7 mouse cellular contexts compared by ENCODE assay signal in genomic region chr10:127676691-127677548, GRCm38 (mm10). TPM values are rescaled to one million over a fixed set of nuclear protein-coding genes. Genes with fewer than 3 reads are reported as not detected.
DNase-seq lines count a peak whose midpoint lies in the region; ATAC-seq and TF ChIP-seq lines count a peak whose summit lies in the region.

No protein-coding gene starts in this region.

- peak; percentile 90 for ATAC-seq in embryonic facial prominence, embryonic 12.5 days (ENCODE audit: insufficient number of reproducible peaks, insufficient read depth, low FRiP score, low TSS enrichment)
- peak; percentile 91 for ATAC-seq in limb, embryonic 12.5 days (ENCODE audit: insufficient number of reproducible peaks, insufficient read depth, low FRiP score, low TSS enrichment, low read depth)
- ATAC-seq in midbrain, embryonic 15.5 days (replicated peaks) = peak; percentile 97

- under 1% methylated on average over 70 of the region's 71 CpGs for WGBS in embryonic facial prominence, embryonic 12.5 days
- WGBS in kidney, adult 2 months = under 1% methylated on average over 71 of the region's 71 CpGs
- WGBS in limb, embryonic 12.5 days = under 1% methylated on average over 71 of the region's 71 CpGs
- WGBS in midbrain, embryonic 15.5 days = under 1% methylated on average over 71 of the region's 71 CpGs
- WGBS in spleen, adult 2 months = under 1% methylated on average over 67 of the region's 71 CpGs

- TF ChIP-seq CTCF in kidney, adult 2 months (conservative IDR thresholded peaks at IDR 0.05; ENCODE audit: insufficient read depth, insufficient read length, low read depth, low read length) = no peak
- no peak for TF ChIP-seq CTCF in spleen, adult 2 months (IDR thresholded peaks at IDR 0.05; ENCODE audit: extremely low read depth, insufficient read depth, insufficient read length, insufficient replicate concordance)

- TF ChIP-seq POLR2A in kidney, adult 2 months (IDR thresholded peaks at IDR 0.05; ENCODE audit: low read depth, low read length) = no peak
- no peak for TF ChIP-seq POLR2A in spleen, adult 2 months (IDR thresholded peaks at IDR 0.05; ENCODE audit: low read depth, low read length)

- H3K4me2 ChIP-seq in embryonic facial prominence, embryonic 12.5 days (replicated peaks) = peak overlapping the region; percentile 92
- H3K4me2 ChIP-seq in limb, embryonic 12.5 days = peak overlapping the region; percentile 91
- H3K4me2 ChIP-seq in midbrain, embryonic 15.5 days = peak overlapping the region; percentile 98

- peaks cover 7% of the 10 kb centered on the region; the same call in 1 of the 2 replicates for H3K4me1 ChIP-seq in embryonic facial prominence, embryonic 12.5 days
- no peaks in the 10 kb centered on the region; the same call in 1 of the 2 replicates for H3K4me1 ChIP-seq in kidney, adult 2 months (ENCODE audit: control insufficient read depth, insufficient read depth, low read length)
- H3K4me1 ChIP-seq in limb, embryonic 12.5 days (replicated peaks) = peaks cover 8% of the 10 kb centered on the region
- H3K4me1 ChIP-seq in midbrain, embryonic 15.5 days = peaks cover 15% of the 10 kb centered on the region
- peaks cover 4% of the 10 kb centered on the region for H3K4me1 ChIP-seq in spleen, adult 2 months (ENCODE audit: control insufficient read depth, insufficient read depth, insufficient read length)

- H3K36me3 ChIP-seq in embryonic facial prominence, embryonic 12.5 days = no peaks in the 10 kb centered on the region
- H3K36me3 ChIP-seq in kidney, adult 2 months (ENCODE audit: control insufficient read depth, insufficient read depth, low read length) = no peaks in the 10 kb centered on the region
- peaks cover 7% of the 10 kb centered on the region; the same call in 1 of the 2 replicates for H3K36me3 ChIP-seq in limb, embryonic 12.5 days
- H3K36me3 ChIP-seq in midbrain, embryonic 15.5 days (replicated peaks) = no peaks in the 10 kb centered on the region
- no peaks in the 10 kb centered on the region for H3K36me3 ChIP-seq in spleen, adult 2 months (ENCODE audit: control insufficient read depth, insufficient read depth, low read length)

- no peaks in the 10 kb centered on the region for H3K27me3 ChIP-seq in embryonic facial prominence, embryonic 12.5 days
- no peaks in the 10 kb centered on the region for H3K27me3 ChIP-seq in kidney, adult 2 months (replicated peaks; ENCODE audit: control insufficient read depth, insufficient read depth, low read length)
- H3K27me3 ChIP-seq in limb, embryonic 12.5 days = no peaks in the 10 kb centered on the region
- H3K27me3 ChIP-seq in midbrain, embryonic 15.5 days (replicated peaks) = no peaks in the 10 kb centered on the region
- no peaks in the 10 kb centered on the region for H3K27me3 ChIP-seq in spleen, adult 2 months (ENCODE audit: control insufficient read depth, insufficient read depth, low read length)

- peak overlapping the region; percentile 83 for H3K27ac ChIP-seq in embryonic facial prominence, embryonic 12.5 days
- H3K27ac ChIP-seq in kidney, adult 2 months (ENCODE audit: insufficient read depth, low read depth, low read length) = peak overlapping the region; percentile 73; the same call in 1 of the 2 replicates
- H3K27ac ChIP-seq in limb, embryonic 12.5 days = peak overlapping the region; percentile 67
- peak overlapping the region; percentile 75 for H3K27ac ChIP-seq in midbrain, embryonic 15.5 days
- peak overlapping the region; percentile 50 for H3K27ac ChIP-seq in spleen, adult 2 months (ENCODE audit: insufficient read depth, low read length)

- H3K9ac ChIP-seq in embryonic facial prominence, embryonic 12.5 days = peak overlapping the region; percentile 81
- peak overlapping the region; percentile 74 for H3K9ac ChIP-seq in limb, embryonic 12.5 days (replicated peaks)
- peak overlapping the region; percentile 72 for H3K9ac ChIP-seq in midbrain, embryonic 15.5 days

- peak; percentile 93 for DNase-seq in adrenal gland, postnatal 25 days
- DNase-seq in heart, adult 18-20 months = peak; percentile 96 to 97
- peak; percentile 98 for DNase-seq in kidney, adult 2 months
- peak; percentile 88 to 98 for DNase-seq in spleen, adult 2 months (ENCODE audit: low read depth in 1 of 2, low spot score in 2 of 2)

- H3K9me3 ChIP-seq in embryonic facial prominence, embryonic 12.5 days = no peaks in the 10 kb centered on the region
- H3K9me3 ChIP-seq in limb, embryonic 12.5 days = no peaks in the 10 kb centered on the region
- no peaks in the 10 kb centered on the region for H3K9me3 ChIP-seq in midbrain, embryonic 15.5 days

- peak overlapping the region; percentile 76 for H3K4me3 ChIP-seq in embryonic facial prominence, embryonic 12.5 days
- peak overlapping the region; percentile 70 for H3K4me3 ChIP-seq in kidney, adult 2 months (ENCODE audit: insufficient read depth, low read depth, low read length)
- peak overlapping the region; percentile 81 for H3K4me3 ChIP-seq in limb, embryonic 12.5 days (replicated peaks)
- peak overlapping the region; percentile 66 for H3K4me3 ChIP-seq in midbrain, embryonic 15.5 days
- H3K4me3 ChIP-seq in spleen, adult 2 months (ENCODE audit: extremely low read depth, insufficient read depth, insufficient read length) = peak overlapping the region; percentile 83

RNA-seq across cellular contexts. Expression of gene Nab2, which starts 8.6 kb away (rescaled TPM):
- total RNA-seq in adrenal gland, postnatal 25 days (2021) = 19.0 and 21.7 TPM in 2 replicates
- 18.8 and 19.5 TPM in 2 replicates for polyA plus RNA-seq in embryonic facial prominence, embryonic 12.5 days (2016; fragmentation: Nextera tagmentation; extraction: Ambion mirVana)
- 1 to 10 TPM; 4.8 to 5.3 TPM for total RNA-seq in heart, adult 18-20 months (2021)
- polyA plus RNA-seq in kidney, adult 2 months (2012; rRNA removed) = 17.9 and 18.6 TPM in 2 replicates
- polyA plus RNA-seq in limb, embryonic 12.5 days (2016; fragmentation: Nextera tagmentation; extraction: Ambion mirVana) = 15.3 and 19.1 TPM in 2 replicates
- polyA plus RNA-seq in midbrain, embryonic 15.5 days (2015; fragmentation: Nextera tagmentation; extraction: Ambion mirVana) = 1.9 and 2.6 TPM in 2 replicates
- 30.6 and 32.7 TPM in 2 replicates for polyA plus RNA-seq in spleen, adult 2 months (2012; rRNA removed)

RNA-seq across cellular contexts. Expression of gene Nemp1, which starts 10.2 kb away (rescaled TPM):
- total RNA-seq in adrenal gland, postnatal 25 days (2021) = 9.6 and 13.7 TPM in 2 replicates
- polyA plus RNA-seq in embryonic facial prominence, embryonic 12.5 days (2016; fragmentation: Nextera tagmentation; extraction: Ambion mirVana) = 9.0 and 11.9 TPM in 2 replicates
- total RNA-seq in heart, adult 18-20 months (2021) = 1 to 10 TPM; 3.6 to 3.8 TPM
- 2.3 and 2.5 TPM in 2 replicates for polyA plus RNA-seq in kidney, adult 2 months (2012; rRNA removed)
- polyA plus RNA-seq in limb, embryonic 12.5 days (2016; fragmentation: Nextera tagmentation; extraction: Ambion mirVana) = 12.6 and 13.5 TPM in 2 replicates
- 3.3 and 3.7 TPM in 2 replicates for polyA plus RNA-seq in midbrain, embryonic 15.5 days (2015; fragmentation: Nextera tagmentation; extraction: Ambion mirVana)
- 3.2 and 3.5 TPM in 2 replicates for polyA plus RNA-seq in spleen, adult 2 months (2012; rRNA removed)

RNA-seq across cellular contexts. Expression of gene Myo1a, which starts 28.1 kb away (rescaled TPM):
- total RNA-seq in adrenal gland, postnatal 25 days (2021) = 0.33 and 1.1 TPM in 2 replicates
- polyA plus RNA-seq in embryonic facial prominence, embryonic 12.5 days (2016; fragmentation: Nextera tagmentation; extraction: Ambion mirVana) = 0.20 and 0.58 TPM in 2 replicates
- total RNA-seq in heart, adult 18-20 months (2021) = under 1 TPM in 1 of 2 experiments, not detected in 1; 0.08 TPM
- 0.06 and 0.18 TPM in 2 replicates for polyA plus RNA-seq in kidney, adult 2 months (2012; rRNA removed)
- 0.33 and 0.59 TPM in 2 replicates for polyA plus RNA-seq in limb, embryonic 12.5 days (2016; fragmentation: Nextera tagmentation; extraction: Ambion mirVana)
- polyA plus RNA-seq in midbrain, embryonic 15.5 days (2015; fragmentation: Nextera tagmentation; extraction: Ambion mirVana) = 0.25 and 0.46 TPM in 2 replicates
- 0.13 and 0.21 TPM in 2 replicates for polyA plus RNA-seq in spleen, adult 2 months (2012; rRNA removed)

RNA-seq across cellular contexts. Expression of gene Stat6, which starts 34.1 kb away (rescaled TPM):
- 117 and 121 TPM in 2 replicates for total RNA-seq in adrenal gland, postnatal 25 days (2021)
- polyA plus RNA-seq in embryonic facial prominence, embryonic 12.5 days (2016; fragmentation: Nextera tagmentation; extraction: Ambion mirVana) = 13.0 and 13.3 TPM in 2 replicates
- 10 to 100 TPM; 45.2 to 45.7 TPM for total RNA-seq in heart, adult 18-20 months (2021)
- 70.2 and 72.1 TPM in 2 replicates for polyA plus RNA-seq in kidney, adult 2 months (2012; rRNA removed)
- polyA plus RNA-seq in limb, embryonic 12.5 days (2016; fragmentation: Nextera tagmentation; extraction: Ambion mirVana) = 8.7 and 12.1 TPM in 2 replicates
- polyA plus RNA-seq in midbrain, embryonic 15.5 days (2015; fragmentation: Nextera tagmentation; extraction: Ambion mirVana) = 5.8 and 5.9 TPM in 2 replicates
- 120 and 126 TPM in 2 replicates for polyA plus RNA-seq in spleen, adult 2 months (2012; rRNA removed)

RNA-seq across cellular contexts. Expression of gene Tac2, which starts 47.4 kb away (rescaled TPM):
- not detected in 2 replicates for total RNA-seq in adrenal gland, postnatal 25 days (2021)
- polyA plus RNA-seq in embryonic facial prominence, embryonic 12.5 days (2016; fragmentation: Nextera tagmentation; extraction: Ambion mirVana) = 1.2 and 2.1 TPM in 2 replicates
- total RNA-seq in heart, adult 18-20 months (2021) = not detected
- polyA plus RNA-seq in kidney, adult 2 months (2012; rRNA removed) = 0.26 TPM in 1 of 2 replicates, not detected in the other
- polyA plus RNA-seq in limb, embryonic 12.5 days (2016; fragmentation: Nextera tagmentation; extraction: Ambion mirVana) = 1.1 and 1.8 TPM in 2 replicates
- 0.36 TPM in 1 of 2 replicates, not detected in the other for polyA plus RNA-seq in midbrain, embryonic 15.5 days (2015; fragmentation: Nextera tagmentation; extraction: Ambion mirVana)
- 1.9 and 4.1 TPM in 2 replicates for polyA plus RNA-seq in spleen, adult 2 months (2012; rRNA removed)

Comparison
In these comparisons a context has a peak if more than half of its experiments do, and no peak if none do; other contexts are left out.
1. Peak in every context shown above with its lines: DNase-seq, ATAC-seq, H3K4me3 ChIP-seq and H3K27ac ChIP-seq.